Mouse (Mus musculus) cerebellum, postnatal 36 days (tissue): ENCODE results near the gene Crybb1.

Experiments used
- DNase-seq, 2 experiments: peaks; one replicate each; pipeline ENCODE4 v3.0.0; 2021 to 2022; ENCODE audit warnings: mixed read lengths in 2 of 2

Crybb1 gene

DNA sequence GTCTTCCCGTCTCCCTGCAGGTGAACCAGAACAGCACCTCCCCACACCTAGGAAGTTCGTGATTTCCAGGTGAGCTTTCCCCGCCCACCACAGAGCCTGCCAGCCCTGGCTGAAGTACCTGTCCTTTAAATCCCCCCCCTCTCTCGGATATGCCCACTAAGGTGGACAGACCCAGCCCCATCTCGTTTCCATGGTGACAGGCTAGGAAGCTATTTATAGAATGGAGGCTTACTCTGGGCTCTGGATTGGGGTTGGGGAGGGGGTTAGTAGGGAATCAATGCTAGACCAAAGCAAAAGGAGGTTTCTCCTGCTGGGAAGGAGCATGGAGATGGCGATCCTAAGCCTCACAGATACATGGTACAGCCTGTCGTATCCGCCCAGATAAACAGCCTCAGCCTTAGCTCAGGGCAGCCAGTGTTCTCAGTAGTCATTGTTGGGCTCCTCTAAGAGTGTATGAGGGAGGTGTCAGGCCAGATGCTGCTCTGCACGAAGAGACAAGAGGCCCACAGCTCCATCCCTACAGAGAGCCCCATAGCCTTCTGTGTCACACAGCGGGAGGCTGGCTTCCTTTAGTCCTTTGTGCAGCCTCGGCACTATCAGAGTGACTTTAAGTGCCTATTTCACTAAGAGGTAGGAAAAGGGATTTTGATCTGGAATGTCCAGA lies 57.7 kb downstream of the Crybb1 start:
- DNase-seq = no peak

DNA sequence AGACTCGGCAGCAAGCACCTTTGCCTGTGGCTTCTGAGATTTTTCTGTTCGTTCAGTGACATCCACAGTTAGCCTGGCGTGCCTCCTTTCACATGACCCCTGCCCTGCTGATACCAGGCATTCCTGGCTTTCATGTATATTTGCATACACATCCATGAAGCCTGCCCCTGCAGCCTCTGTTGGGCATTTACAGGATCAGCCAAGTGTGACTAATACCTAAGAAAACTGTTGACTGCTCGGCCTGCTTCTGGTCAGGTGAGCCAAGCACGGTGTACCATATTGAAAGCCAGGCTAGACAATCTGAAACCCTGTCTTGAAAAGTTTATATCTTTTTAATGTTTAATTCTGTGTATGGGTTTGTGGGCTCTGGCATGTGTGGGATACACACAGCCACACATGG lies 60.9 kb downstream of the Crybb1 start:
- DNase-seq = no peak

DNA sequence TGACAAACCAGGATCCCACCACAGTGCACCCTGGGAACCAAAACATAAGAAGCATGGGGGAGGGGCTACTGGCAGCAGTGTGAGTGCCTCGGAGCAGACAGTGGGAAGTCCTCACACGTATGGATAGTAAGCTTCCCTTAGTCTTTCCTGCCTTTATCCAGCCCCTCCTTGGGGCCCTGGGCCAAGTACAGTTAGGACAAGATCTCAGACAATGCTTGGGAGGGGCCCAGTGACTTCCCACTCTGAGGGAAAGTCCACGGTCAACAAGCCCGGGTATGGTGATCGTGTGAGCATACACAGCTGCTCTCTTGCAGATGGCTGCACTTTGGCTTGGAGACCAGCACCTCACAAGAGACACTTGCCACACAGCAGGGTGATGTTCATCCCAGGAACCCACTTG lies 61.7 kb downstream of the Crybb1 start:
- no peak for DNase-seq
